Mouse (Mus musculus) heart, embryonic 10.5 days (tissue): Measurements from ENCODE around the gene Irf9. TPM values are rescaled to one million over a fixed set of nuclear protein-coding genes. Genes with fewer than 3 reads are reported as not detected.
A peak's percentile ranks its signal among the peaks of the same experiment; 100 is the strongest.

Experiments used
- DNase-seq: peaks from one replicate; pipeline ENCODE4 v3.0.0-alpha.2; 2017; ENCODE audit warnings: low spot score
- H3K27ac ChIP-seq: fragments of 300-500 bp; sonication (generic); 2 replicates; pipeline ENCODE4 v1.5.1; 2016; ENCODE audit warnings: mild to moderate bottlenecking
- H3K27me3 ChIP-seq: fragments of 300-500 bp; sonication (generic); 2 replicates; pipeline ENCODE4 v1.6.1; 2016; ENCODE audit warnings: mild to moderate bottlenecking; ENCODE audit not compliant: poor library complexity, insufficient read depth, severe bottlenecking
- H3K36me3 ChIP-seq: fragments of 300-500 bp; sonication (generic); 2 replicates; pipeline ENCODE4 v1.6.1; 2016; ENCODE audit warnings: mild to moderate bottlenecking, moderate library complexity
- H3K4me1 ChIP-seq: fragments of 300-500 bp; sonication (generic); 2 replicates; pipeline ENCODE4 v1.6.1; 2016; ENCODE audit warnings: mild to moderate bottlenecking
- H3K4me3 ChIP-seq: fragments of 300-500 bp; sonication (generic); 2 replicates; pipeline ENCODE4 v1.5.1; 2016; ENCODE audit warnings: mild to moderate bottlenecking, moderate library complexity
- H3K9me3 ChIP-seq: fragments of 300-500 bp; sonication (generic); 2 replicates; pipeline ENCODE4 v1.6.1; 2016; ENCODE audit warnings: mild to moderate bottlenecking, moderate library complexity
- WGBS: fragments of 180-500 bp; shearing (Covaris S2); methylation state at CpG from one replicate; pipeline ENCODE4 v1.1.7; 2016; 5-methylcytosine and 5-hydroxymethylcytosine counted together
- polyA plus RNA-seq: library from polyadenylated mRNA; unstranded; fragments of >200 nt; fragmentation: Nextera tagmentation; extraction: Ambion mirVana; gene quantifications from 2 replicates; pipeline ENCODE4 v1.2.1, GENCODE M21; 2016

Irf9 gene
- polyA plus RNA-seq: 5.9 and 7.4 TPM in 2 replicates

DNA sequence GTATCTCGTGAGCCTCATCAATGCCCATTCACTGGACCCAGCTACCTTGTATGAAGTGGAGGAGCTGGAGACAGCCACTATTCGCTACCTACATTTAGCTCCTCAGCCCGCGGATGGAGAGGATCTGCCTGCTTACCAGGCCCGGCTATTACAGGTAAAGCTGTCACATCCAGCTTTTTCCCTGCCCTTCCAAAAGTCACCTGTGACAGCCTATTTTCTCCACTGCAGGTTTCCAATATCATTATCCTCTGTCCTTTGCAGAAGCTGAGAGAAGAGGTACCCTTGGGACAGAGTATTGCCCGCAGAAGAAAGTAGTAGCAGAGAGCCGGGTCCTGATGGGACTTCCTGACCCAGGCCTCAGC is at the start of gene Irf9:
Irf9 (plus strand) TSS at position 301 of the 362 bp plus-strand sequence.
- no peak for DNase-seq
- Histone ChIP-seq H3K36me3 (peaks cover 86% of the 10 kb centered on the region), H3K4me3 (peak within 1 kb of the TSS; percentile 57)

DNA sequence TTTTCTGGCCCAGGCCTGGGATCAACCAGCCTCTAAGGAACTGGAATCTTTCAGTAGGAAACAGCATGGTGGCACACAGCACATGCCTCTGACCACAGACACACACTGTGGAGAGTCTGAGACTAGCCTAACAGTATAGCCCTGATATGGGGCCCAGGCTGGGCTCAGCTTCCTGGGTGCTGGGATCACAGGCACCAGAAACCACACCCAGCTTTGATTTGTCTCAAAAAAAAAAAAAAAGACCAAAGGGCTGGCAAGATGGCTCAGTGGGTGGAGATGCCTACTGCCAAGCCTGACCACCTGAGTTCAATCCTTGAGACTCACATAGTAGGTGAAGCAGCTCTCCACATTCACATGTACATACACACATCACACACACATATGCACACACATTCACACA is 48.7 kb upstream of the Irf9 start:
- no peaks in the 10 kb centered on the region for H3K9me3 ChIP-seq
- H3K36me3 ChIP-seq: peaks cover 6% of the 10 kb centered on the region
- H3K27ac ChIP-seq: no peak overlapping the region
- no peaks in the 10 kb centered on the region for H3K27me3 ChIP-seq
- DNase-seq: no peak
- H3K4me1 ChIP-seq: 0 out of 2 replicates have a peak, but pooled peaks cover 5% of the 10 kb centered on the region
- no peak overlapping the region for H3K4me3 ChIP-seq

More for the DNA sequence above, at the start of gene Irf9:
- 80% methylated on average over 7 of the region's 7 CpGs for WGBS
- no peaks in the 10 kb centered on the region for H3K9me3 ChIP-seq
- H3K27ac ChIP-seq: peak within 1 kb of the TSS; percentile 89
- no peaks in the 10 kb centered on the region for H3K27me3 ChIP-seq
- H3K4me1 ChIP-seq: peaks cover 20% of the 10 kb centered on the region

GRCm38 (mm10) chr14:55555788-55556187 is 47.6 kb upstream of the Irf9 start:
- Histone ChIP-seq H3K27ac (no peak overlapping the region), H3K36me3 (no peaks in the 10 kb centered on the region), H3K4me3 (no peak overlapping the region), H3K27me3 (no peaks in the 10 kb centered on the region), H3K4me1 (peaks cover 5% of the 10 kb centered on the region; the same call in 1 of the 2 replicates), H3K9me3 (no peaks in the 10 kb centered on the region)
- no peak for DNase-seq
- 54% methylated on average over 3 of the region's 3 CpGs for whole genome bisulfite sequencing

GRCm38 (mm10) chr14:55557003-55557402 is 46.4 kb upstream of the Irf9 start:
- Histone ChIP-seq H3K27ac (no peak overlapping the region), H3K4me3 (no peak overlapping the region), H3K27me3 (no peaks in the 10 kb centered on the region), H3K4me1 (peaks cover 16% of the 10 kb centered on the region), H3K36me3 (no peaks in the 10 kb centered on the region), H3K9me3 (no peaks in the 10 kb centered on the region)
- peak; percentile 89 for DNase-seq
- WGBS: 29% methylated on average over 5 of the region's 5 CpGs

GRCm38 (mm10) chr14:55557587-55557986 is 45.8 kb upstream of the Irf9 start:
- H3K4me1 ChIP-seq: peaks cover 16% of the 10 kb centered on the region
- H3K27me3 ChIP-seq: no peaks in the 10 kb centered on the region
- DNase-seq: no peak
- WGBS: 81% methylated on average over 3 of the region's 3 CpGs
- no peak overlapping the region for H3K4me3 ChIP-seq
- 0 out of 2 replicates have a peak, but pooled peaks cover under 1% of the 10 kb centered on the region for H3K36me3 ChIP-seq
- no peaks in the 10 kb centered on the region for H3K9me3 ChIP-seq
- no peak overlapping the region for H3K27ac ChIP-seq

DNA sequence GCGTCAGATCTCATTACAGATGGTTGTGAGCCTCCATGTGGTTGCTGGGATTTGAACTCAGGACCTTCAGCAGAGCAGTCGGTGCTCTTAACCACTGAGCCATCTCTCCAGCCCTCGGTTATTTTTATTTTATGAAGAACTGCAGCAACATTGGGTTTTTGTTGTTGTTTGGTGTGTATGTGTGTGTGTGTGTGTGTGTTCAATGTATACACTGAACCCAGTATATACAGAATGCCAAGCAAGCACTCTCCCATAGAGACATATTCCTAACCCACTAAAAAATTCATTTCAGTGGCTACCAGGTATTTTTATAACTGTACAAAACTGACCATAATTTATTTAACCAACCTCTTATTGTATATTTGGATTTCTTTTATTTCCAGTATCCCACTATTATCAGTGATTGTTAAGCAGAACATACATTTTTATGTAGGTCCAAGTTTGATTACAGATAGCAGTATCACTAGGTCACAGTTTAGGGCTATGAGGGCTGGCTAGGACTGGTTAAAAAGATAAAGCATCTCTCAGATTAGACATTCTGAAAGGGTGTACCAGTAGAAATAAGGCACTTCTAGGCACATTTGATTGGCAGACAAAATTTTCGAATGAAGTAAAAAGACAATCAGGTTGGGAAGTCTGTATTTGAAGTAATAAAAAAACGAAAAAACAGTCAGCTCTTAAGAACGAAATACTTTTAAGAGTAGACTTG is 44.5 kb upstream of the Irf9 start:
- Histone ChIP-seq H3K4me1 (peaks cover 16% of the 10 kb centered on the region), H3K36me3 (peaks cover 14% of the 10 kb centered on the region; the same call in 1 of the 2 replicates), H3K4me3 (peak overlapping the region; percentile 77), H3K9me3 (no peaks in the 10 kb centered on the region), H3K27me3 (no peaks in the 10 kb centered on the region), H3K27ac (peak overlapping the region; percentile 98)
- DNase-seq: no peak
- 52% methylated on average over 6 of the region's 6 CpGs for WGBS

- Histone ChIP-seq H3K4me1 (peaks cover 16% of the 10 kb centered on the region), H3K27me3 (no peaks in the 10 kb centered on the region)
Observed at GRCm38 (mm10) chr14:55559799-55560201, 43.6 kb upstream of the Irf9 start, which contains the start of gene Dcaf11. Gene Dcaf11 (plus strand): TSS chr14:55560006.

DNA sequence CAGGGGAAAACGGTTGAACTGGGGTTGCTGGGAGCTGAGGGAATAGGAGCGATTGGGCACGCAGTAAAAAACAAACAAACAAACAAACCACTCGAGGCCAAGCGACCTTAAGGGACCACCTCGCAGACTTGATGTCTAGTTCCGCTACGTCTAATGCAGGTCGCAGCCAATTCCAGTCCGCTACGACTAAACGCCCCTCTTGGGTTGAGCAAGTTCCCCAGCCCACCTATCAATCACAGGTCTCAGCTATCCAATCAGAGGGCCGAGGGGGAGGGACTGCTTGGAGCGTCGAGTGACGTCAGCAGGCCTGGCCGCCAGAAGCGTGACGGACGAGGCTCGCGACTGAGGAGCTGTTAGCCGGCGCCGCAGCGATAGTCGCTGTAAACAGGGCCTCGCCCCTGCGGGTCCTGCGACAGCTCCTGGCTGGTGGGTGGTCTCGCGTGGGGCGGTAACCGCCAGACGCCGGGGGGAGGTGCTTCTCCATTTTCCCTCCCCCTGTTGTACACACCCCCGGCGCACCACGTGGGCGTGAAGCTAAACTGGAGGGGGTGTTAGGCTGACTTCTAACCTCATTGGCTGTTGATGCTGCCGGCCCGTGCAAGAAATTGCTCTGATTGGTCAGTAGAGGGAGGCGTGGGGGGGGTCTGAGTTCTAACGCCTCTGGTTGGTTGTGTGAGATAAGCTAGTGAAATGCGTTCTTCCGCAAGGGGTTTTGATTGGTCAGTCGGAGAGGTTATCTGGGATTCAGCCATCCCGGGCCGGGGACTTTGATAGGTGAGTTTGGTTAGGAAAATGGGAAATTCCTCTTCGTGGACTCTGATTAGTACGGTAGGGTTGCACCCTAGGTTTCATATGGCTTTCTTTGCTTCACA is 42.9 kb upstream of the Irf9 start, which contains the start of gene A730061H03Rik:
A730061H03Rik (minus strand) TSS at position 205 of the 872 bp plus-strand sequence.
- under 1% methylated on average over 51 of the region's 51 CpGs for WGBS
- DNase-seq: peak; percentile 100
- Histone ChIP-seq H3K9me3 (no peaks in the 10 kb centered on the region), H3K4me3 (peak within 1 kb of the TSS; percentile 77), H3K27me3 (no peaks in the 10 kb centered on the region), H3K4me1 (peaks cover 16% of the 10 kb centered on the region), H3K36me3 (peaks cover 29% of the 10 kb centered on the region), H3K27ac (peak within 1 kb of the TSS; percentile 98)

More at GRCm38 (mm10) chr14:55559799-55560201, 43.6 kb upstream of the Irf9 start, which contains the start of gene Dcaf11:
- under 1% methylated on average over 27 of the region's 27 CpGs for WGBS
- no peaks in the 10 kb centered on the region for H3K9me3 ChIP-seq
- peak within 1 kb of the TSS; percentile 77 for H3K4me3 ChIP-seq
- peak within 1 kb of the TSS; percentile 98 for H3K27ac ChIP-seq
- peaks cover 23% of the 10 kb centered on the region for H3K36me3 ChIP-seq
- DNase-seq: peak; percentile 97

DNA sequence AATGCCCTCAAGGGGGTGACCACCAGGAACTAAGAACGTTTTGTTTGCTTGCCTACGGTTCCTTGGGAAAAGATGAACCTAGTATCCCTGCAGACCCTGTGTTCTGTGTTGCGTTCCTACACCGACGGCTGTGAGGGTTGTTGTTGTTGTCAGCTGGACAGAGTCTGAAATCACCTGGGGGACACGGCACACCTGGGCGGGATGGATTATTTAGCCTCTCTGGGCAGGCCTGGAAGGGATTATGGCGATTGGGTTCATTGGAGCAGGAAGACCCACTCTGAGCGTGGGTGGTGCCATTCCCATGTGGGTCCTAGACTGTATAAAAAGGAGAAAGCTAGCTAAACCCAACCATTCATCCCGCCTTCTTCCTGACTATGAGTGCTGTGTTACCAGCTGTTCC is 41.5 kb upstream of the Irf9 start:
- WGBS: 84% methylated on average over 10 of the region's 10 CpGs
- Histone ChIP-seq H3K36me3 (peaks cover 43% of the 10 kb centered on the region), H3K9me3 (no peaks in the 10 kb centered on the region), H3K4me1 (peaks cover 13% of the 10 kb centered on the region), H3K27me3 (no peaks in the 10 kb centered on the region), H3K27ac (no peak overlapping the region), H3K4me3 (no peak overlapping the region)
- no peak for DNase-seq

DNA sequence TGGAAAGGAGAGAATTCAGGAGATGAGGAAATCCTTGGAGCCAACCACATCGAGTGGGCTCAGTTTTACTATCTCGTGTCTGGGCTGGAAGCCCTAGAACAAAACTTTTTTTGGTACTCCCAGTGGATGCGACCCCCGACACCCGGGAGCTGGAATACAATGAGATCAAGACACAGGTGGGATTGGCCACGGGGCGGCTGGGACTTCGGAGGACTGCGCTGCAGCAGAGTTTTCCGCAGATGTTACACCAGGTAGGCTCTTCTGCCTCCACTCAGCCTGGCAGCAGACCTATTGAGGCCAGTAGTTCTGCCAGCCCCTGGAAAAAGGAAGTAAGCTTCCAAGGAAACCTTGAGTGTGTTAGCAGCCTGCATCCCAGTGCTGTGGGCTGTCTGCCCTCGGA is 40.1 kb upstream of the Irf9 start:
- Histone ChIP-seq H3K27ac (no peak overlapping the region), H3K9me3 (no peaks in the 10 kb centered on the region), H3K36me3 (peaks cover 57% of the 10 kb centered on the region), H3K4me3 (no peak overlapping the region), H3K27me3 (no peaks in the 10 kb centered on the region), H3K4me1 (peaks cover 11% of the 10 kb centered on the region)
- WGBS: 88% methylated on average over 11 of the region's 11 CpGs
- DNase-seq: no peak

GRCm38 (mm10) chr14:55565748-55566147 is 37.6 kb upstream of the Irf9 start:
- DNase-seq: no peak
- no peaks in the 10 kb centered on the region for H3K27me3 ChIP-seq
- 74% methylated on average over 3 of the region's 3 CpGs for WGBS

GRCm38 (mm10) chr14:55567496-55567895 is 35.9 kb upstream of the Irf9 start:
- H3K36me3 ChIP-seq: peaks cover 78% of the 10 kb centered on the region
- peaks cover 3% of the 10 kb centered on the region; the same call in 1 of the 2 replicates for H3K4me1 ChIP-seq
- H3K27me3 ChIP-seq: no peaks in the 10 kb centered on the region
- H3K9me3 ChIP-seq: no peaks in the 10 kb centered on the region
- no peak overlapping the region for H3K27ac ChIP-seq
- 77% methylated on average over 3 of the region's 3 CpGs for WGBS
- no peak for DNase-seq
- no peak overlapping the region for H3K4me3 ChIP-seq

More at GRCm38 (mm10) chr14:55565748-55566147, 37.6 kb upstream of the Irf9 start:
- Histone ChIP-seq H3K27ac (no peak overlapping the region), H3K4me3 (no peak overlapping the region), H3K36me3 (peaks cover 78% of the 10 kb centered on the region), H3K4me1 (peaks cover 13% of the 10 kb centered on the region), H3K9me3 (no peaks in the 10 kb centered on the region)

DNA sequence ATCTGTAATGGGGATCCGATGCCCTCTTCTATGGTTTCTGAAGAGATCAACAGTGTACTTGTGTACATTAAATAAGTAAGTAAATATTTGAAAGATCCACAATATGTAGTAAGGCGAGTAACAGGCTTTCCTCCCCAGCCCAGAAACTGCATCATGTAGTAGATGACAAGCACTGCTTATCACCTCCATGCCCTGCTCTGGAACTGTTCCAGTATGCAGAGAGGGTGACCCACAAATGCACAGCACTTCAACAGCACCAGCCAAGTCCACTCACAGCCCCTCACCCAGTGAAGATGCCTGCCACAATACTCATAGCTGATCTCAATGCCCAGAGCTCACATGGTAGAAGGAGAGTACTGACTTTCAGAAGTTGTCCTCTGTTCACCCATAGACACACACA is 32.8 kb upstream of the Irf9 start:
- no peak overlapping the region for H3K4me3 ChIP-seq
- no peak overlapping the region for H3K27ac ChIP-seq
- WGBS: 85% methylated on average over 2 of the region's 2 CpGs
- H3K36me3 ChIP-seq: peaks cover 47% of the 10 kb centered on the region
- no peaks in the 10 kb centered on the region for H3K27me3 ChIP-seq
- H3K4me1 ChIP-seq: peaks cover 17% of the 10 kb centered on the region
- no peaks in the 10 kb centered on the region for H3K9me3 ChIP-seq
- DNase-seq: no peak
